Mouse (Mus musculus) adrenal gland (tissue): ENCODE results near the gene Atp5e.

Experiments
- intact Hi-C: fragments of 180-260 bp; cut with DNase I; formaldehyde crosslinking; loops from one replicate; pipeline ENCODE4 v1.15.1; 2025

The Atp5e gene

DNA sequence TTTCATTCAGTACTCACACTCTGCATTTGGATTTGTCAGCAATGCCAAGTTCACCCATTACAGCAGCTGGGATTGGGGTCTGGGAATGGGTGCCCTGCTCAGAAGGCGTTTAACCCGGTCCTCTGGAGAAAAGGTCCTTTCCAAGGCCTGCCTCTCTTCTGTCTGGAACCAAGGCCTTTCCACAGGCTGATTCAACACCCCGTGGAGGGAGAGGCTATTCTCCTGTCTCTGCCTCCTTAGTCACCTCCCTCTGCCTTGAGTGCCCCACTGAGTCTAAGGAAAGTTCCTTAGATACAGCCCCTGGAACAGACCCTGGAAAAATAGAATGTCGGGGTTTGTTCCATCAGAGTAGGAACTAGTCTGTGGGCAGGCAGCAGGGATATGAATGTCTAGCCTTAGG, 15.5 kb downstream of the Atp5e start:
- intact Hi-C loops, result no loop called here

DNA sequence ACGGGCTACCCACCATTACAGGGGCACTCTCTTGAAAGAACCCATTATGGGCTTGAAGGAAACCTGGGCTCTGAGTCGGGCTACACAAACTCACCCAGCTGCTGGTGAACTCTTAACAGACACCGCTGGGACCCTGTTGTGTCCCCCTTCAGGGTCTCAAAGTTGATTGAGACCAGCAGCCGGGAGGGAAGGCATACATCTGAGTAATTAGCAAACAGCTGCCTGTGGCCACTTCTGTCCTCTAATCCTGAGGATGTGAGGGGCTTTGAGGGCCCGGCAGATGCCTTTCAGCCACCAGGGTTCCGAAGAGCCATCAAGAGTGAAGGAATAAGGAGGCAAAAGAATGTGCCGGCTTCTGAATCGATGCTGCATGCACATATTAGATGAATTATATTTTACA, 17.0 kb downstream of the Atp5e start:
- intact Hi-C loops, result no loop called here

DNA sequence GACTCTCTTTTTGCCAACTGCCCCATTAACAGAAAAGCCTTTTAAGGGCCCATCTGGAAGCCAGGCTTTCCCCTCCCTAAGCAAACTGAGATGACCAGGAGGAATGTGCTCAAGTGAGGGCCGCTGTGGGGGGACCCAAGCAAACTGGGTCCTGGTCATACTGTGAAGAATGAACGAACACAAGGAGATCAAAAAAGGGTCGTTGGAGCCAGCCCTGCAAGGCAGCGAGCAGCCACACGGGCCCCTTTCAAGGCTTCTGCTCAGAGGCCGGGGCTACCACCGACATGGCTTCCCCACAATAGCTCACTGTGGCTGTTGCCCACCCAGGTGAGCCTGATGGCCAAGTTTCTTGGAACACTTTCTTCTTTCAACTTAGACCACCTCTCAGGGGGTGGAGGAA, 17.4 kb downstream of the Atp5e start:
- intact Hi-C loops, result no loop called here

DNA sequence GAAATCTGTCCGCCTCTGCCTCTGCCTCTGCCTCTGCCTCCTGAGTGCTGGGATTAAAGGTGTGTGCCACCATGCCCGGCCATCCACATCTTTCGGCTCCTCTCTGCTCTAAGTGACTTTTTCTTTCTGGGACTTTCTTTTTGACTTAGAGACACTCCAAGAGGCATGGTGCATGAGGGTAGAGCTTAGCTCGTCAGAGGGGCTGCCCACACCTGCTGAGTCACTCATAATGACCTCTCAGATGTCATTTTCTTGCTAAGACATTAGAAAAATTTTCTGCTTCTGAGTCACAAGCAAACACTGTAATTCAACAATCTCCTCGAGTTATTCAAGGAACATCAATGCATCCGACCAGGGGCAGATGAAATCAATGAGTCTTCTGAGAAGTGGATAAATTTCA, 18.9 kb downstream of the Atp5e start:
- intact Hi-C loops, result no loop called here

DNA sequence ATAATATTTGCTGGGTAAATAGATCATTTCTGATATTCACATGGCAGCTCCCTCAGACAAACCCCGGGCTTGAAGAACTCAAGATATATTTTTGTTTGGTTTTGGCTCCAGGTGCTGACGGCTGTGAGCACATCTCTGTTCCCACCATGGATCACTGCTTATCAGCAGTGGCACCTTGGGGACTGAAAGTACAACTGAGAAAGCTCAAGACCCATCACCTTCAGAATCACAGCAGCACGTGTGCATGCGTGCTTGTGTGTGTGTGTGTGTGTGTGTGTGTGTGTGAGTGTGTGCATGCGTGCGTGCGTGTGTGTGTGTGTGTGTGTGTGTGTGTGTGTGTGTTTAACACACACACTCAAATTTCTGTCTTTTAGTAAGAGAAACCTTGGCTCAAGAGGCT, 19.5 kb downstream of the Atp5e start:
- intact Hi-C loops, result no loop called here

DNA sequence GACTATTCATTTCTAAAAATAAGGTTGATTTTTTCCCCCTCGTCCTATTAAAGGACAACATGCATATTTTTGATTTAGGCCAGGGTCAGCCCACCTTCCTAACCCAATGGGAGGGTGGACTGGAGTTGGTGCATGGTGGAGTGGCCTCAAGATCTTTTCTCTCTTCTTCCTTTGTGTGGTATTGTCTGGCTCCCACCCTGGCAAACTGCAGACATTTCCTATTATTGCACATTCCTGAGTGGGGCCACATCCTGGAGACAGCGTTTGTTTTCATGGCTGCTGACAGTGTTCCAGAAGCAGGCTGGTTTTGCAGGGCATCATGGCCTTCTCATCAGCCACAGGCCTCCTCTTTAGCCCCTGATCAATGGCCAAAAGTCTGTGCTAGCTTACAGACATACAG, 20.9 kb downstream of the Atp5e start:
- intact Hi-C loops, result no loop called here

DNA sequence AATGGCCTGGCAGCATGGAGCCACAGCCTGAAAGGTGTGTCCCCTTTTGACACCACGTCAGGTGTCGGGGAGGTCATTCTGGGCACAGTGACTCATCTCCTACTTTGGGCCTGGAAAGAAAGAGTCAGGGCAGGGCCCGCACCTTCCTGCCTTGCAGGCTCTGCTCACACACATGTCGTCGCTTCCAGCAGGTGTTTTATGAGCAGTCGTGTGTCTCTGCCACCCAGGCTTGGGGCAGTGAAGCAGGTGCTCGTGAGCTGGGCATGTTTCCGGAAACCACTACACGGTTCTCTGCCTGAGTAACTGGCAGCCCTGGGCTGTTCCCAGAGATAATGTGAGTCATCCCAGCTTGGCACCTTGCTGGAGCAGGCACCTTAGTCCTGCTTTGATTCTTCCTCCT, 21.4 kb downstream of the Atp5e start:
- intact Hi-C loops, result no loop called here

DNA sequence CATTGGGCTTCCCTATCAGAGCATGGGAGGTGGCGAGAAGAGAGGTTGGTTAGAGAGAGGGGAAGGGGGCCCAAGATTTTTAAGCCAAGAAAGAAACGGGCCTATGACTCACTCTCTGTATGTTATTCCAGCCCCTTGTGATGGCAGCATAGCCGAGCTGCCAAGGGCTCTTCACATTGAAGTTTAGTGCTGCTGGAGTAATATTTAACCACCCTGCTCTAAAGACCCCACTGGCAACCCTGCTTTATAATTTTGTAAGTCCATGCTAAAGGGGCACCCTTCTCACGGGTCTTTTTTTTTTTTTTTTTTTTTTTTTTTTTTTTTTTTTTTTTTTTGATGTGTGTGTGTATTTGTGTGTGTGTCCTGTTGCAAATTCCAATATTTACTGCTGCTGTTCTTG, 22.0 kb downstream of the Atp5e start:
- intact Hi-C loops, result no loop called here

DNA sequence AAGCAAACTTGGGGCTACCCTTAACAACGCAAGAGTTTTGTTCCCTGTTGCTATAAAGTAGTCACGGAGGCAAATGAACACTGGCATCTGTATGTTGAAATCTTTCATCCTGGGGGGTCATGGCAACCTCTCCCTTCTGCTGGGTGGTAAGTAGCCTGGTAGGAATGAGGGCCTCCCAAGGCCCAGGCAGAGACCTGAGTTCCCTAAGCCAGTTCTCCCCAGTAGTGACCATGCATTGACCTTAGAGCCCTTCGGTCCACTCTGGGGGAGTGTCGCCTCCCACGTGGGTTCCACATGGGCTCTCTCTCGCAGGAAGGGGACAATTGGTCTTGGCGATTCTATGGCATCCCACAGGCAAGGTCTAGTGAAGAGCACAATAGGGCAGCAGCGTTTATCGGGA, 23.9 kb downstream of the Atp5e start:
- intact Hi-C loops, result no loop called here

DNA sequence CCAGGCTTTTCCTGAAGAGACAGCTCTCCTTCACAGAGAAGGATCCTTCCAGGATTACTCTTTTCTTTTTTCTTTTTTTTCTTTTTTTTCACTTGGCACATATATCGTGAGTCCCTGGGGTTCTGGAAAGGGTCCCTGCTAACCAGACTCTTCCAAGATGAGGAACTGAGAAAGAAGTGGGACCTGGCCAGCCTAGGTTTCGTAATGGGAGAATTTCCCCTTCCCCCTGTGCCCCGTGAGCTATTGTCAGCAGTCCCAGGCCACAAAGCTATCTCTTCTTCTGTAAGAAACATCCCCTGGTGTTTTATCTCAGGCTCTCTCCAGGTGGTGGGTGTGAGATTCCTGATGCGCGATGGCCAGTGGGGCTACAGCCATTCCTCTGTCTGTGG, 24.5 kb downstream of the Atp5e start:
- intact Hi-C loops, result no loop called here

DNA sequence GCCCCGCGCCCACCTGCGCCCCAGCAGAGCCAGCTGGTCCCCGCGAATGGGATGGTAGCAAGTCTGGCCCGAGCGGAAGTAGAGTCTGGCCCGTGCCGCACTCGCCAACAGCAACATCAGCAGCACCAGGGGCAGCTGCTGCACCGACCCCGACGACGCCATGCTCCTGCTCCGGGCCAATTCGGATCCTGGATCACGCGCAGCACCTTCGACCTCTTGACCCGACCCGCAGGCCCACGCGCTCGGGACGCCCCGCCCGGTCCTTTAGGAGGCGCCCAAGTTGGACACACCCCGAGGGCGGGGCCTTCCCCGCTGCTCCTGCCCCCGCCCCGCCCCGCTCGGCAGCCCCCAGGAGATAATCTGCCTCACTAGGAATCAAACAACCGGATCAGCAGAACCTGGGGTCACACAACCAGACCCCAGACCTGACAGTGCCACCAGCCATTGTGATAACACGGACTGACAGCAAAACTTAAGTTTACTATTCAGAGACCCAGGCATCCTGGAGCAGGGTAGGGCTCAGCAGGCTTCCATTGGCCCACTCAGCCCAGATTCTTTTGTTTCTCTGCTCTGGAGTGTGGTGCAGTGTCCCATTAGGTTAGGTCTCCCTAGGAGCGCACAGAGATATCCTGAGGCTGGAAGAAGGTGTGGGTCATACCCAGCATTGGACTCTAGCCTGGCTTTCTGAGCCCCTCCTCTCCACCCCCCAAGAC, 25.0 kb downstream of the Atp5e start, which contains the start of gene Ctsz:
Gene Ctsz (minus strand): TSS at position 303 of the 713 bp plus-strand sequence.
- intact Hi-C loops, result no loop called here

DNA sequence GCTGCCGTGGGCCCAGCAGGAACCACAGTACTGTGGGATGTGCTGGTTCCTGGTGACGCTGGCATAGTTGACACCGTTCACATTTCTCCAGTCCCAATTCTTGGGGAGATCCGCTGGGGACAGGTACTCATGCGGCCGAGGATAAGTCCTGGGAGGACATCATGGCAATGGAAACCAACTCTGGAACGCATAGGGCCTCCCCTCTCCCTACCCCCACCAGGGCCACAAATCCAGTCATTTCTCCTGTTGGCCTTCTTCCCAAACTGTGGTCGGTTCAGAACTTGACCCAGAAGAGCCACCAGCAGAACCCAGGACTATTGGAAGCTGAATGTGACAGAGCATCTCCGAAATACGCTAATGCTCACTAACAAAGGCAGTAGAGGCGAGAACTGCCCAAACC, 25.7 kb downstream of the Atp5e start:
- intact Hi-C loops, result no loop called here

DNA sequence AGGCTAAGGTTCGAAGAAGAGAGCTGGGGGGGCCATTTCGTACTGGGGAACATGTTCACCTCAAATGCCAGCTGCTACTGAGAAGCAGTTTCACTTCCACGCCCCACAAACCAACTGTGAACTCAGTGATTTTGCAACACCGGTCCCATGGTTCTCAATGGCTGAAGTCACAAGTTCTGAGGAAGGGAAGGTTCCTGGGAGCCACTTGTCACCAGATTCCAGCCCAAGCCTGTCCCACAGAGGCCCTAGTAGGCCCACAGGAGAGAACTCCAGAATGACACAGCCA, 26.3 kb downstream of the Atp5e start:
- intact Hi-C loops, result no loop called here

DNA sequence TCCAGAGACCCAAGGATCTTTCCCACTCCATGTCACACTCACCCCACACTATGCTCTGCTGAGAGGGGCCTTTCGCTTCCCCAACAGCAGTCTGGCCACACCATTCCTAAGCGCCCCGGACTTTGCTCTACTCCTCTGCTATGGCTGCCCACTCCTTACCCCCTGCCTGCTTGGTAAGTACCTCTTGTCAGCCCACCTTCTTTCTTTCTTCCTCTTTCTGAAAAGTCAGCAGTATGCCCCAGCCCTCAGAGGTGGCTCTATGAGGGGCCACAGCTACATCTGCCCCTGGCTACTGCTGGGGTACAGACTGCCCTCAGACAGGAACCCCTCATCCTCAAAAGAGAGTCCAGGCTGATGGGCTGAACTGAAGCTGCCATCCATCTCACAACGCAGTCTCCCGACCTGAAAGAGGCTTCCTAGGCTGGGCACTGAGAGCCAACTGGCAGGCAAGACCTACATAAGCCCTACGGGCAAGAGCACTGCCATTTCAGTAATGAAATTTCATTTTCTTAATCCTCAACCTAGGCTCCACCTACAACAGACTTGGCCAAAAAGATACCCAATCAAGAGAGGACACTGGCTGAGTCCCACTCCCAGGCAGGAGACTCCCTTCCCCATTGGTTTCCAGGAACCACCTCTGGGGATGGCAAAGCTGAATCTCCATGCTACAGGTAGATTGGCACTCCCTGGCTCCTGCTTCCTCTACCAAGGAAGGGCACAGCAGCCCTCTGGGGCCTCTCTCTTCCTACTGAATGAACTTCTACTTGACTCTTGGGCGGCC, 26.8 kb downstream of the Atp5e start:
- intact Hi-C loops, result no loop called here

DNA sequence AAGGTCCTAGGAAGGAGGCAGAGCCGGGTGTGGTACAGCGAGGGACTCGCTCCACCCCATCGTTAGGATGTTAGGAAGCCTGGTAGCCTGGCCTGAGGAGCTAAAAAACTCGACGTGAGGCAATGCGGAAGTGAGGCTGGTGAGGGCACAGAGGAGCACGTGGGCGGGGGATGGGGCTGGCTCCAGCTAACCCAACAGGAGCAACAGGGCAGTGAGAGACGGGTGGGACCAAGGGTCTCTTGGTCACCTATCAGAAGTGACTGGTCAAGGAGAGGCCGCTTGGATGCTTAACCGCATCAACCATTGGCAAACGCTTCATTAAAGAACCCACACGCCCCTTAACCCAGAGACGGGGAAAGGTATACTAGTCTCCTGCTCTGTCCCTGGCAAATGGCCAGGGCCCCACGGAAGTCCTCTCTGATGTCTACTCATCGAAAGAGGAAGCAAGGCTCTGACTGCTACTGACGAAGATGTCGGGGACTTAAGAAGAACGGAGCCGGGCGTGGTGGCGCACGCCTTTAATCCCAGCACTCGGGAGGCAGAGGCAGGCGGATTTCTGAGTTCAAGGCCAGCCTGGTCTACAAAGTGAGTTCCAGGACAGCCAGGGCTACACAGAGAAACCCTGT, 27.7 kb downstream of the Atp5e start:
- intact Hi-C loops, result no loop called here

DNA sequence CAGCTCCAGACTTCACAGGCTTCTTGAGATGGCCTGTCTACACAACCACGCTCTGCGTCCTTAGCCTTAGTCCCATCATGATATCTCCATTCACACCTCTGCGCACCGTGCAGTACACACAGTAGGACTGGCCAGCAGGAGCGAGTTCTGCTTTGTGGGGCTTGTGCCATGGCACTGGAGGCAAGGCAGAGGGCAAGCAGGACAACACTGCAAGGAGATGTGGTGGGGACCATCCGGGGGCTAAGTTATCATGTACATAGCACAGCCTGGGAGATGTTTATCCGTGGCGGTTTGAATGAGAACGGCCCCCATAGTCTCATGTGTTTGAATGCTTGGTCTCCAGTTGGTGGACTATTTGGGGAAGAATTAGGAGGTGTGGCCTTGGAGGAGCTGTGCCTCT, 29.0 kb downstream of the Atp5e start:
- intact Hi-C loops, result no loop called here

DNA sequence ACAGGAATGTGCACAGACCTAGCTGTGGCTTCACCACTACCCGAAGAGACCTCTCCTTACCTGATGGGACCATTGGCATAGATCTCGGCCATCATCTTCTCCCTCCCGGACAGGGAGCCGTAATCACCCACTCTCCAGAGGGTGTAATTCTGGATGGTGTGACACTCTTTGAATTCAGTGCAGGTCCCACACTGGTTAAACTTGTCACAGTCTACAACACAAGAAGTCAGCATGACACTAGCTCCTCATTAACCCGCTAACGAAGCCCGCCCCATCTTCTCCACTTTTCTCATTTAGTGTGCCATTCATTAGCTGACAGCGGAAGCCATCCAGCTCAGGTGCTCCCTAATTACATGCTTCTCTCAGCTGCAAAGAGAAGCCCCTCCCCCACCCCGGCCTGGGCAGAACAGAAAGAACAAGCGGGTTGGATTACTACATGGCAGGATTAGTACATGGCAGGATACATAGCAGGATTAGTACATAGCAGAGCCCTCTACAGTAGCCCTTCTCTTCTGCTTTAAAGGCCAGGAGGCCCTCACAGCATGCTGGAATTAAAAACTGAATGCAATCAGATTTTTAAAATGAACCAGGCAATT, 34.8 kb downstream of the Atp5e start:
- intact Hi-C loops, result no loop called here

DNA sequence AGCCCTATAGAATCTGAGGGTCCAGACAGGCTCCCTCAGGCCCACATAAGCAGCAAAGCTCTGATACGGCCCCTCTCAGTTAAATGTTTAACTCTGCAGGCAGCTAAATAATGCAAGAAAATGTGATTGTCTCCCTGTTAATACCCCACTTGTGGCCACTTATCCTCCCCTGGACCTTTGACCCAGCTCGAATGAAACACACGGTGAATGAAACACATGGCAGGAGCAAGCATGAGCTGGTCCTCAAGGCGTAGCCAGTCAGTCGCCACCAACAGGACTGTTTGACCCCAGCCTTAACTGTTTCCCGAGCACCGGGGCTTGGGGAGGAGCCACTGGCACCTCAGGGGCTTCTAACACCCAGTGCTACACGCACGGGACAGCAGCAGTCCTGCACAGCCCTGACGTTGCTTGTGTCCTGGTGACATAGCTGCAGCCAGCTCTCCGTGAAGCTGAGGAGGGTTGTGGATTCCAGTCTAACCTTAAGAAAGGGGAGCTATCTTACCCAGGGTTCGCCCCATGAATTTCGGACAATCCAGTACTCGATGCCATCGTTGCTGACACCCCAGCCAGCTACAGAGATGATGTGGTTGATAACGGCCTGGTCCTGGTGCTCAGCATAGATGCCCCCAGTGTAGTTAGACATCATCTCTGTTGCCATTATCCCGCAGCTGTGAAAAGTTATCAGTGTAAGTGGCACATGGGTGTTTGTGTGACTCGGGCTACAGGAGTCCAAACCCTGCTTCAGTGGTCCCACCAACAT, 35.6 kb downstream of the Atp5e start:
- intact Hi-C loops, result no loop called here

DNA sequence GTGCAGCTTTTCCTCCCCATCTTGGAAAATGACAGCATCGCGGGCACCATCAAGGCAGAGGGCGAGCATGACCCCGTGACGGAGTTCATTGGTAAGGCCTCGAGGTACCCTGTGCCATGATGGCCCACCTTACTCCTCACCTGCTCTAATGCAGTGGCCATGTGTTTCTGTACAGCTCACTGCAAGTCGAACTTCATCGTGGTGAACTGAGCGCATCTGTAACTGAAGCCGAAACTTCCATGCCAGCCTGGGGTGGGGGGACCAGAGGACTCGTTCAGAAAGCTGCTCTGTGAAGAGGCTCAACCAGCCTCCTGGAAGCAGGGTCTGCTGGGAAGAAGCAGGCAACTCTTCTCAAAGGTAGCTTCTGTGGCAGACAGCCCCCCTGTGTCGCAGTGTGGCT, 37.0 kb downstream of the Atp5e start:
- intact Hi-C loops, result no loop called here

DNA sequence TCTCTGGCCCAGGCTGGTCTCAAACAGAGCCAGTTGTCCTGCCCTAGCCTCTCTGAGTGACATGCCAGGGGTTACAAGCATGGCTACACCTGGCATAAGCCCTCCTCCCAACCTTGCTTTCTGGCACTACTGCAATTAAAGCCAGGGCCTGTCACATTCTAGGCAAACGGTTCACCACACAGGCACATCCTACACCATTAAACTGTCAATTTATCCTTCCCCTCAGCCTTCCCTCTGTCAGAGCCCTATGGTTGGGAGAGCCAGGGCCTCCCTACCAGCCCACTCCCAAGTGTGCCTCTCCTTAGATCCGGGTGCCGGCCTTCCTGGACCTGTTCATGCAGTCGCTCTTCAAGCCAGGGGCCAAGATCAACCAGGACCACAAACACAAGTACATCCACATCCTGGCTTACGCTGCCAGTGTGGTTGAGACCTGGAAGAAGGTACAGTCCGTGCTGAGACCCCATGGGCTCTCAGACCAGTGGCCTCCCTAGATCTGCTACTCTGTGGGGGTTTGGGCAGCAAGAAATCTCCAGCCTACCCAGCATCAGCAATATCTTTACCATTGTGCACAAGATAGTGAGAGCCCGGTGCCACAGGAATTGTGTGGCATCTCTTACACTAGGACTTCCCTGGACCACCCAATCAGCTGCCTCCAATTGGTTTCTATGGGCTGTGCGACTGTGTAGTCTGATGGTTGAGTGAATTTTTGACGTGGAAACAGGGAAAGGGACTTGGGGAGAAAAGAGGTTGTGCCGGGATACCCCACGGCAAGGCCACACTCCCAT, 39.4 kb downstream of the Atp5e start:
- intact Hi-C loops, result no loop called here

DNA sequence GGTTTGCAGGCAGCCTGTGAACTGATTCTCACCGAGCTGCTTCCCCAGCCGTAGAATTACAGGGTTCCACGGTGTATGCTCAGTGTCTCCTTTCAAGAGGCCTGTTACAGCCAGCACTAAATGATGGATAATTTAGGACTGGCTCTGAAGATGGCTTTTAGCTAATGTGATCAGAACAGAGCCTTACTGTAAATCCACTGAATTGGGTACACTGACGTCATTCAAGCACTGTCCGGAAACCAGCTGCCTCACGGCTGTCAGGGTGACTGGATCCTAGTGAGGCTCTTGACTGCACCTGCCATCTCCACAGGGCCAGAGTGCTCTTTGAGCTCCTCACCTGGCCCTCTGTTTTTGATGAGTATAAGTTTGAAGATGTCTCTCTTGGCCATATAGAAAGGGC, 42.8 kb downstream of the Atp5e start:
- intact Hi-C loops, result no loop called here
